Mouse (Mus musculus): Measurements from ENCODE around the gene Ifna5.

DNA sequence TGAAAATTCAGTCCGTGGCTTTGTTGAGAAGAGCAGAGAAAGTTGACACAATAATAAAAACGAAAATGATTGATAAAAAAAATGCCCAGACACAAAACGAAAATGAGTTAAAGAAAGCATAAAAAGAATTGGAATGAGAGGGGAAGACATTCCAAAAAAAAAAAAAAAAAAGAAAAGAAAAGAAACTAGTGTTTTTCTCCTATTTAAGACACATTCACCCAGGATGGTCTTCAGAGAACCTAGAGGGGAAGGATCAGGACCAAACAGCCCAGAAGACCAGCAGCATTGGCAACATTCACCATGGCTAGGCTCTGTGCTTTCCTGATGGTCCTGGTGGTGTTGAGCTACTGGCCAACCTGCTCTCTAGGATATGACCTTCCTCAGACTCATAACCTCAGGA is 19.4 kb upstream of the Ifna5 start, which contains the start of gene Ifna7:
- TF ChIP-seq CTCF (IDR thresholded peaks at IDR 0.05; ENCODE audit: extremely low read depth, insufficient read depth, low read length) (no peak), POLR2A (IDR thresholded peaks at IDR 0.05; ENCODE audit: extremely low read depth, insufficient read depth, low read length) (no peak)

Measured in cortical plate, adult 2 months (tissue).